Mouse (Mus musculus): ENCODE results near the gene Timd2. TPM values are rescaled to one million over a fixed set of nuclear protein-coding genes. Genes with fewer than 3 reads are reported as not detected.
"Not testable (repeated sequence)": the region's sequence is repeated elsewhere in the genome, so short reads cannot be mapped to it uniquely, and the experiment has no call there.

The Timd2 gene
- polyA plus RNA-seq (2016; fragmentation: Nextera tagmentation; extraction: Ambion mirVana), result 0.11 and 0.12 TPM in 2 replicates

DNA sequence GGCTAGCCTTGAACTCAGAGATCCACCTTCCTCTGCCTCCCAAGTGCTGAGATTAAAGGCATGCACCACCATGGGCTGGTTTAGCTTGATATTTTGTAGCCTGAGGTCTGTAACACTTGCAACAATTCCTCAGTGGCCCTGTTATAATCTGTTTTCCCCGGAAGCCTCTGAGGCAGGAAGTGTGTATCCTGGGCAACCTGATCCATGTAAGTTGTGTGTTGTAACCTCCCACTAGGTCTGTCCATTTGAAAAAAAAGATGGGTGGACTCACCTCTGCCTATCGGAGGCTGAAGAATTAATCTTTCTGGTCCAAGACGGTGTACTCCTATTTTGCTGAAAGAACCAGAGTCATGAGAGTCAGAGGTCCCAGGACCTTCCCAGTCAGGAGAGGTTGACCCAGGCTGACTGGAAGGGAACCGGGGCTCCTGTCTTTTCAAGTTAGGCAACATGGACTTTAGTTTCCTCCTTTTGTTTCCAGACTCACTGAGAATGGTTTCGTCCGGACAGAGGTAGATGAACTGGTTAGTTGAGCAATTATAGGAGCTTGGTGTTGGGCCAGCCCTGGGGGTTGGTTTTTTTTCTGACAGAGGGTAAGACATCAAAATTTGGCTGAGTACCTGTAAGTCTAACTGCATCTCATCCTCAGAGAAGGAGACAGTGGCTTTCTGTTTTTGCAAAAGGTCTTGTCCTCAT is at the start of gene Timd2:
TSS of gene Timd2 (minus strand) at position 398 of the 693 bp plus-strand sequence.
- DNase-seq (ENCODE audit: extremely low spot score, low spot score), result no peak
- no peaks in the 10 kb centered on the region for H3K4me1 ChIP-seq
- H3K9me3 ChIP-seq, result no peaks in the 10 kb centered on the region
- no peaks in the 10 kb centered on the region for H3K36me3 ChIP-seq (replicated peaks)
- no peak within 1 kb of the TSS for H3K27ac ChIP-seq
- H3K27me3 ChIP-seq (ENCODE audit: poor library complexity, severe bottlenecking), result no peaks in the 10 kb centered on the region
- no peak within 1 kb of the TSS for H3K4me3 ChIP-seq
- WGBS, result 79% methylated on average over 6 of the region's 6 CpGs

GRCm38 (mm10) chr11:46755714-46756113 is 48.9 kb upstream of the Timd2 start:
- DNase-seq (ENCODE audit: extremely low spot score, low spot score); H3K27ac ChIP-seq; H3K9me3 ChIP-seq; H3K4me3 ChIP-seq; H3K36me3 ChIP-seq (replicated peaks); H3K4me1 ChIP-seq: not testable (repeated sequence)
- H3K27me3 ChIP-seq (ENCODE audit: poor library complexity, severe bottlenecking), result peaks cover 25% of the 10 kb centered on the region
- 92% methylated on average over 6 of the region's 6 CpGs for WGBS

DNA sequence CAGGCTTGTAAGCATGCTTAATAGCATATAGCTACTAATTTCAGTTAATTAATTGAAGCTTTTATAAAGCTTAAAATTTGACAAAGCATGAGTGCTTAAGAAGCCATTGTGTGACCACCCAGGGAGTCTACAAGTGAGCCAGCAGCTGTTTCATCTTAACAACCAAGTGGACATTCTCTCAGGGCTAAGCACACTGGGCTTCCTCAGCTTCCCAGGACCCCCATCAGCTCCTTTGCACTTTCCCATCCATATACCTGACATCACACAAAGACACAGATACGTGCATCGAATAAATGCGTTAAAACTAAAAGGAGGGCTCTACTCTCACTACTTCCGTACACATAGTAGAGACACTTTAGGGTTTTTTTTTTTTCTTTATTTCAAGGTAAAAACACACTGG is 47.8 kb upstream of the Timd2 start:
- WGBS, result 47% methylated on average over 4 of the region's 4 CpGs

DNA sequence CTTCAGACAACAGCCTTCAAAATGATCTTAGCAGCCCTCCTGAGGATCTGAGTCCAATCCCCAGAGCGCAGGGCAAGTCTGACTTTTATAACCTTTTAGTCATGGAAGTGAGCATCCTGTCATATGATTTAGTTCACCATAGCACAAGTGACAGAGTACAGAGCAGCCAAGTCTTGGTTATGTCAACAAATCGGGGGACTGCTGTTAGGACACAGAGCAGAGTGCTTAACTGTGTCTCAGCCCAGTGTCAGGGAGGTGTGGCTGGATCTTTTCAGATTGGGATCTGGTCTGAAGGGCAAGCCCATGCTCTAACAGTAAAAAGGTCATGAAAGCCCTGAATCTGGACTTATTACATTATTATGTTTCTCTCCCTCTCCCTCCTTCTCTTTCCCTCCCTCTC is 46.8 kb upstream of the Timd2 start:
- H3K4me3 ChIP-seq, result no peak overlapping the region
- peaks cover 25% of the 10 kb centered on the region for H3K27me3 ChIP-seq (ENCODE audit: poor library complexity, severe bottlenecking)
- WGBS, result 87% methylated on average over 2 of the region's 2 CpGs
- no peaks in the 10 kb centered on the region for H3K36me3 ChIP-seq (replicated peaks)
- H3K4me1 ChIP-seq, result peaks cover 6% of the 10 kb centered on the region
- H3K9me3 ChIP-seq, result no peaks in the 10 kb centered on the region
- no peak for DNase-seq (ENCODE audit: extremely low spot score, low spot score)
- no peak overlapping the region for H3K27ac ChIP-seq

More for the DNA sequence above, 47.8 kb upstream of the Timd2 start:
- peaks cover 25% of the 10 kb centered on the region for H3K27me3 ChIP-seq (ENCODE audit: poor library complexity, severe bottlenecking)
- H3K27ac ChIP-seq, result no peak overlapping the region
- no peaks in the 10 kb centered on the region for H3K9me3 ChIP-seq
- peaks cover 6% of the 10 kb centered on the region for H3K4me1 ChIP-seq
- DNase-seq (ENCODE audit: extremely low spot score, low spot score), result no peak
- no peaks in the 10 kb centered on the region for H3K36me3 ChIP-seq (replicated peaks)
- no peak overlapping the region for H3K4me3 ChIP-seq

GRCm38 (mm10) chr11:46747996-46748395 is 41.1 kb upstream of the Timd2 start:
- DNase-seq (ENCODE audit: extremely low spot score, low spot score), result no peak
- H3K9me3 ChIP-seq, result no peaks in the 10 kb centered on the region
- no peaks in the 10 kb centered on the region for H3K4me1 ChIP-seq
- H3K27ac ChIP-seq, result no peak overlapping the region
- no peaks in the 10 kb centered on the region for H3K36me3 ChIP-seq (replicated peaks)
- 68% methylated on average over 2 of the region's 2 CpGs for WGBS
- H3K27me3 ChIP-seq (ENCODE audit: poor library complexity, severe bottlenecking), result peaks cover 4% of the 10 kb centered on the region; the same call in 1 of the 2 replicates
- no peak overlapping the region for H3K4me3 ChIP-seq

- H3K27ac ChIP-seq, result no peak overlapping the region
- no peaks in the 10 kb centered on the region for H3K36me3 ChIP-seq (replicated peaks)
- WGBS, result 83% methylated on average over 3 of the region's 3 CpGs
- no peaks in the 10 kb centered on the region for H3K4me1 ChIP-seq
- H3K9me3 ChIP-seq, result no peaks in the 10 kb centered on the region
- H3K4me3 ChIP-seq, result no peak overlapping the region
- no peaks in the 10 kb centered on the region for H3K27me3 ChIP-seq (ENCODE audit: poor library complexity, severe bottlenecking)
- no peak for DNase-seq (ENCODE audit: extremely low spot score, low spot score)
Measured at GRCm38 (mm10) chr11:46741716-46742115, 34.9 kb upstream of the Timd2 start.

DNA sequence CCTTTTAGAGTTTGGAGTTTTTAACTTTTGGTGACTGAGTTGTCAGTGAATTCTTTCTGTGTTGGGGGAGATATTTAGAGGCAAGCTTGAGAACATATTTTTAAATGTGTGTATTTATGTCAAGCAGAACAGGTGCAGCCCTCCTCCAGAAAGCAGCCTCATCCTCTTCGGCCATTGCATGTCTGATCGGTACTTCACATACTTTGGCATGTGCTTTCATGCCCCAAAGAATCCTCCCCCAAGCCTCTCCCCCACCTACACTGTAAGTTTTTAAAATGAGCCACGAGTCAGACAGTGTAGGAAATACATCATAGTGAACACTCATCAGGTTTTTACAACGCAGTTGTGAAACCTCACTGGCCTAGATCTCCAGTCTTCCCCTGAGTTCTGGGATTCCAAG is 34.0 kb upstream of the Timd2 start:
- Histone ChIP-seq H3K36me3 (replicated peaks) (no peaks in the 10 kb centered on the region), H3K27me3 (ENCODE audit: poor library complexity, severe bottlenecking) (no peaks in the 10 kb centered on the region), H3K9me3 (no peaks in the 10 kb centered on the region), H3K4me1 (no peaks in the 10 kb centered on the region), H3K27ac (no peak overlapping the region), H3K4me3 (no peak overlapping the region)
- DNase-seq (ENCODE audit: extremely low spot score, low spot score), result no peak
- WGBS, result 92% methylated on average over 4 of the region's 4 CpGs

GRCm38 (mm10) chr11:46739501-46739900 is 32.6 kb upstream of the Timd2 start:
- Histone ChIP-seq H3K27ac (no peak overlapping the region), H3K9me3 (no peaks in the 10 kb centered on the region), H3K36me3 (replicated peaks) (no peaks in the 10 kb centered on the region), H3K27me3 (ENCODE audit: poor library complexity, severe bottlenecking) (no peaks in the 10 kb centered on the region), H3K4me1 (no peaks in the 10 kb centered on the region), H3K4me3 (no peak overlapping the region)
- no peak for DNase-seq (ENCODE audit: extremely low spot score, low spot score)
- WGBS, result 91% methylated on average over 4 of the region's 4 CpGs

DNA sequence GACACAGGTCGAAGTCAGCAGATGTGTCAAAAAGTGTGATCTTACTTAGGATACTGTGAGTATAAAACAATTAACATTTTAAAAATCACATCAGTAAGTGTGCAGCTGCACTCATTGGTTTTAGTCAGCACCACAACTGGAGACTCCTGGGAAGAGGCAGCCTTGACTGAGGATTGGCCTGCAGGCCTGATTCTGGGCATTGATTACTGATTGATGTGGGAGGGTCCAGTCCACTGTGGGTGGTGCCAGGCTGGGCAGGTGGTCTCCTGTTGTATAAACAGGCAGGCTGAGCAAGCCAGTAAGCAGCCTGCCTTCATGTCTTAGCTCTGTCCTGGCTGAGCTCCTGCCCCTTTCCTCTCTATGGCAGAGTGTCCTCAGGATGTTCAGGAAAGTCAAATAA is 28.2 kb upstream of the Timd2 start, which contains the start of gene Havcr1:
TSS of gene Havcr1 (plus strand) at position 5 of the 400 bp plus-strand sequence.
- H3K27me3 ChIP-seq (ENCODE audit: poor library complexity, severe bottlenecking); H3K4me3 ChIP-seq; DNase-seq (ENCODE audit: extremely low spot score, low spot score); H3K27ac ChIP-seq; H3K9me3 ChIP-seq; H3K36me3 ChIP-seq (replicated peaks); H3K4me1 ChIP-seq: not testable (repeated sequence)
- 93% methylated on average over 1 of the region's 1 CpGs for WGBS

DNA sequence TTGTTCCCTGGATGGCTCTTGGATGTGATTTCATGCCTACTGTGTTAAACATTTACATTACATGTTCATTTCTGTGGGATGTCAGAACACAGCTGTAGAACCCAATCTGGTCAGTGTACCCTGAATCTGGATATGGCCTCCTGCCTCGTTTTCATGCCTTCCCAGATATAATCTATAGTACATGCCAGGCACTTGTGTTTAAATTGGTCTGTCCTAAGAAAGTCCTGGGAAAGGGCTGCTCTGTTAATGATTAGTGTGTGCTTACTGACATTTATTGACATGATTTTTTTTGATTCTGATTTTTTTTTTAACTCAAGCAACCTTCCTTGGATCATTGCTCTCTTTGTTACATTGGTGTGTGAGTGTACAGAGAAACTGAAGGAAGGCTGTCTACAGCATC is 27.8 kb upstream of the Timd2 start:
- H3K27ac ChIP-seq, result no peak overlapping the region
- no peaks in the 10 kb centered on the region for H3K27me3 ChIP-seq (ENCODE audit: poor library complexity, severe bottlenecking)
- 85% methylated on average over 1 of the region's 1 CpGs for WGBS
- H3K9me3 ChIP-seq, result no peaks in the 10 kb centered on the region
- no peaks in the 10 kb centered on the region for H3K36me3 ChIP-seq (replicated peaks)
- H3K4me1 ChIP-seq, result no peaks in the 10 kb centered on the region
- no peak for DNase-seq (ENCODE audit: extremely low spot score, low spot score)
- no peak overlapping the region for H3K4me3 ChIP-seq

DNA sequence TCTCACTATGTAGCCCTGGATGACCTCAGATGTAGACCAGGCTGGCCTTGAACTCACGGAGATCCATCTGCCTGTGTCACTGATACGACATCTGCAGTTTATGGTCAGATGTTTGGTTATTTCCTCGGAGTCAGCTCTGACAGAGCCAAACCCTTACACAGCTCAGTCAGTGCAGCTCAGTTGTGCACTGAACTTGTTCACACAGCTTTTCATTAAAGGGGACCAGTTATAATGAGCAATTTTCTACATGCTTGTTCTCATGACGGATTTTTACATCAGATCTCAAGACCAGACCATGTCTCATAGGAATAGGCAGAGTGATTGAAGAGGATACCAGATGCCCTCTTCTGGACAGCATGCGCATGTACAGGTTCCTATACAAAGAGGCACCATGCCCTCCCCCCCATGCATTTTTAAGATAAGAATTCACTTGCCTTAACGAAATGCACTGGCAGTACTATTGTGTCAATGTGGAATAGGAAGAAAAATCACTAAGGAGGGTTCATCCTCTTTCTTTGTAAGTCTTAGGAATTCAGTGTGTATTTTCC is 26.5 kb upstream of the Timd2 start:
- H3K36me3 ChIP-seq (replicated peaks), result no peaks in the 10 kb centered on the region
- H3K9me3 ChIP-seq, result no peaks in the 10 kb centered on the region
- no peak overlapping the region for H3K27ac ChIP-seq
- 72% methylated on average over 6 of the region's 6 CpGs for WGBS
- no peaks in the 10 kb centered on the region for H3K27me3 ChIP-seq (ENCODE audit: poor library complexity, severe bottlenecking)
- no peaks in the 10 kb centered on the region for H3K4me1 ChIP-seq
- H3K4me3 ChIP-seq, result no peak overlapping the region
- DNase-seq (ENCODE audit: extremely low spot score, low spot score), result no peak

- no peaks in the 10 kb centered on the region for H3K27me3 ChIP-seq (ENCODE audit: poor library complexity, severe bottlenecking)
- no peaks in the 10 kb centered on the region for H3K36me3 ChIP-seq (replicated peaks)
- H3K27ac ChIP-seq, result no peak overlapping the region
- no peak overlapping the region for H3K4me3 ChIP-seq
- no peak for DNase-seq (ENCODE audit: extremely low spot score, low spot score)
- H3K9me3 ChIP-seq, result no peaks in the 10 kb centered on the region
- WGBS, result 91% methylated on average over 11 of the region's 11 CpGs
- no peaks in the 10 kb centered on the region for H3K4me1 ChIP-seq
Measured at GRCm38 (mm10) chr11:46731541-46732070, 24.7 kb upstream of the Timd2 start.

- DNase-seq (ENCODE audit: extremely low spot score, low spot score), result no peak
- Histone ChIP-seq H3K36me3 (replicated peaks) (no peaks in the 10 kb centered on the region), H3K4me1 (no peaks in the 10 kb centered on the region), H3K4me3 (no peak overlapping the region), H3K9me3 (peaks cover 4% of the 10 kb centered on the region; the same call in 1 of the 2 replicates), H3K27me3 (ENCODE audit: poor library complexity, severe bottlenecking) (no peaks in the 10 kb centered on the region), H3K27ac (no peak overlapping the region)
- 87% methylated on average over 5 of the region's 5 CpGs for WGBS
Measured at GRCm38 (mm10) chr11:46698830-46699229, 8.0 kb downstream of the Timd2 start.

Measured in forebrain, embryonic 10.5 days (tissue).